Mouse (Mus musculus) olfactory bulb, adult 2 months (tissue): ENCODE results near the gene Slc22a18.

Experiments used
- CTCF ChIP-seq: fragments of 200-500 bp; IDR thresholded peaks from 2 replicates; pipeline ENCODE4 v1.5.1; 2012; ENCODE audit warnings: low read depth, mild to moderate bottlenecking, low read length, moderate library complexity; ENCODE audit not compliant: insufficient read depth
- POLR2A ChIP-seq: fragments of 200-500 bp; IDR thresholded peaks from 2 replicates; pipeline ENCODE4 v1.6.1; 2012; ENCODE audit warnings: mild to moderate bottlenecking, low read depth, low read length, moderate library complexity; ENCODE audit not compliant: insufficient read depth

- TF ChIP-seq CTCF (no peak), POLR2A (no peak)
Observed at GRCm38 (mm10) chr7:143477800-143478199, 4.3 kb downstream of the Slc22a18 start.
